Mouse (Mus musculus): Measurements from ENCODE around the gene Strip1. TPM values are rescaled to one million over a fixed set of nuclear protein-coding genes. Genes with fewer than 3 reads are reported as not detected.

Strip1 gene
- polyA plus RNA-seq, 2 experiments, result 9.0 to 9.9 TPM

DNA sequence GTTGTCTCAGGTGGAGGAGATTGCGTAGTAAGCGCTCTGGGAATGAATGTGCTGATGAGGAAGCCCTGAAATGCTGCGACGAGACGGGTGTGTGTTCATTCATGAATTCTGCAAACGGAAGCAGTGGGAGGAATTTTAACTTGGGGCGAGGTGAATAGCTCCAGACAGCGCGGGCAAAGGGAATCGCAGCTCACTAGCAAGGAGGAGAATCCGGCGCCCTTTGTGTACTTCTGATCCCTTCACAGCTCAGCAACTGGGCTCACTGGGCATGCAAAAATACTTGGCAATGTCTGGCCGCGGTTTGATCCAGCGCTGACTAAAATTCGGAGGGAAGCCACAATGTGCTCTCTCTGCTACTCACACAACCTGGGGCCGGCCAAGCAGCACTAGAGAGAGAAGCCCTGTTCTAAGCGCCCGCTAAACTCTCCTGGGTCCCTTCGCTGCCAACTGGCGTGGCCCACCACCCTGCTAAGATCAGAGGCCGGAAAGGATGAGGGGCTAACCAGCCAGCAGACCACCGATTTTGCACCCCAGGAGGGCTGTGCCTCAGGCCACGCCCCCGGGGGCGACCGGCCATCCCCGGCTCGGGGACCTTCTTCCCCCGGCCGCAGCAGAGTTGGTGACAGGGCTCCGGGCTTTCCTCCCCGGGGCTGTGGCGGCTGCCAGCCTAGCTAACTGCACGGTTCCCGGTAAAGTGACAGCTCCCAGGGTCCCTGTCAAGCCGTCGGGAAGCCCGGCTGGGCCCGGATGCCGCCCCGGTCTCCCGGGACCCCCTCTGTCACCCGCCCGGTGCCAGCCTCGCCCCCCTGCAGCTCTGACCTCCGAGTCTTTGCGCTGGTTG lies 592 bp downstream of the Strip1 start, which contains the start of gene Gm10961:
Gene Gm10961, plus strand, starts transcription at position 641 of the 841 bp plus-strand sequence.
- DNase-seq (ENCODE audit: low read depth in 3 of 3, low spot score in 3 of 3), result peak in 1 of 3 experiments; percentile 2
- 2% methylated on average over 46 of the region's 48 CpGs for WGBS (ENCODE audit: insufficient replicate concordance)
- TF ChIP-seq CTCF (IDR thresholded peaks at IDR 0.05; ENCODE audit: low read depth) (no peak), EP300 (IDR thresholded peaks at IDR 0.05; ENCODE audit: low read depth) (no peak)

DNA sequence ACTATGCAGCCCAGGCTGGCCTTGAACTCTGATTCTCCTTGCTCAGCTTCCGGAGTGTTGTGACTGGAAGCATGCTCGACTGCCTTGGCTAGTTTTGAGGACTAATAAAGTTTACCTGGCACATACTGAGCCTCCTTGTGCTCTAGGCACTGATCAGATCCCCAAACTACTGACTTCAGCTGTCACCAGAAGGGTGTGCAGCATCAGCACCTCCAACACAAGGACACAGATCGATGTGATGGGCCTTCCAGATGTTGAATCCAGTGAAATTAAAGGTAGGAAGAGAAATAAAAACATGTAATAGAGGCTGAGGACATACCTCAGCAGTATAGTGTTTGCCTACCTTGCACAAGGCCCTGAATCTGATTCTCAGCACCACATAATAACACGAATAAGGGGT lies 2.1 kb downstream of the Strip1 start:
- Histone ChIP-seq H3K27ac (no peak overlapping the region), H3K9ac (replicated peaks) (no peak overlapping the region), H3K4me2 (ENCODE audit: low read depth) (no peak overlapping the region), H3K36me3 (replicated peaks; ENCODE audit: control insufficient read depth, insufficient read depth, low read depth) (no peaks in the 10 kb centered on the region; the same call in 1 of the 2 replicates), H3K27me3 (ENCODE audit: control insufficient read depth, insufficient read depth, low read length) (no peaks in the 10 kb centered on the region), H3K9me3 (ENCODE audit: control insufficient read depth, low read length) (no peaks in the 10 kb centered on the region), H3K4me1 (replicated peaks; ENCODE audit: control insufficient read depth in 2 of 2, insufficient read depth in 2 of 2, low read length in 1 of 2) (peaks cover 0 to 8% of the 10 kb centered on the region in 2 experiments; a peak in 3 of 4 replicates), H3K4me3 (ENCODE audit: insufficient read depth in 1 of 2, low read depth in 2 of 2, low read length in 2 of 2) (no peak overlapping the region)
- 75% methylated on average over 4 of the region's 4 CpGs for WGBS (ENCODE audit: insufficient replicate concordance)
- no peak for TF ChIP-seq CTCF (IDR thresholded peaks at IDR 0.05; ENCODE audit: low read depth)
- TF ChIP-seq EP300 (IDR thresholded peaks at IDR 0.05; ENCODE audit: low read depth), result no peak
- no peak for DNase-seq (ENCODE audit: low read depth in 3 of 3, low spot score in 3 of 3)
- ATAC-seq (ENCODE audit: insufficient read depth), result no peak

More for the DNA sequence above, 592 bp downstream of the Strip1 start, which contains the start of gene Gm10961:
- peak within 1 kb of the TSS; percentile 76 to 94 for H3K4me3 ChIP-seq (ENCODE audit: insufficient read depth in 1 of 2, low read depth in 2 of 2, low read length in 2 of 2)
- ATAC-seq (ENCODE audit: insufficient read depth), result peak; percentile 66
- H3K27ac ChIP-seq, result peak within 1 kb of the TSS; percentile 58
- peak within 1 kb of the TSS; percentile 94 for H3K9ac ChIP-seq (replicated peaks)
- peak within 1 kb of the TSS; percentile 66 for H3K4me2 ChIP-seq (ENCODE audit: low read depth)
- no peaks in the 10 kb centered on the region for H3K9me3 ChIP-seq (ENCODE audit: control insufficient read depth, low read length)
- no peaks in the 10 kb centered on the region for H3K27me3 ChIP-seq (ENCODE audit: control insufficient read depth, insufficient read depth, low read length)
- no peaks in the 10 kb centered on the region; the same call in 1 of the 2 replicates for H3K36me3 ChIP-seq (replicated peaks; ENCODE audit: control insufficient read depth, insufficient read depth, low read depth)
- H3K4me1 ChIP-seq (replicated peaks; ENCODE audit: control insufficient read depth in 2 of 2, insufficient read depth in 2 of 2, low read length in 1 of 2), result peaks cover 0 to 8% of the 10 kb centered on the region in 2 experiments; a peak in 3 of 4 replicates

GRCm38 (mm10) chr3:107628551-107628950 lies 2.9 kb downstream of the Strip1 start:
- H3K36me3 ChIP-seq (replicated peaks; ENCODE audit: control insufficient read depth, insufficient read depth, low read depth), result no peaks in the 10 kb centered on the region; the same call in none of the 2 replicates
- H3K9ac ChIP-seq (replicated peaks), result no peak overlapping the region
- DNase-seq (ENCODE audit: low read depth in 3 of 3, low spot score in 3 of 3) (no peak), ATAC-seq (ENCODE audit: insufficient read depth) (no peak)
- H3K4me3 ChIP-seq (ENCODE audit: insufficient read depth in 1 of 2, low read depth in 2 of 2, low read length in 2 of 2), result no peak overlapping the region
- H3K27me3 ChIP-seq (ENCODE audit: control insufficient read depth, insufficient read depth, low read length), result no peaks in the 10 kb centered on the region
- H3K4me2 ChIP-seq (ENCODE audit: low read depth), result no peak overlapping the region
- 74% methylated on average over 2 of the region's 2 CpGs for WGBS (ENCODE audit: insufficient replicate concordance)
- H3K4me1 ChIP-seq (replicated peaks; ENCODE audit: control insufficient read depth in 2 of 2, insufficient read depth in 2 of 2, low read length in 1 of 2), result peaks cover 0 to 8% of the 10 kb centered on the region in 2 experiments; a peak in 3 of 4 replicates
- TF ChIP-seq EP300 (IDR thresholded peaks at IDR 0.05; ENCODE audit: low read depth) (no peak), CTCF (IDR thresholded peaks at IDR 0.05; ENCODE audit: low read depth) (no peak)
- no peaks in the 10 kb centered on the region for H3K9me3 ChIP-seq (ENCODE audit: control insufficient read depth, low read length)
- H3K27ac ChIP-seq, result no peak overlapping the region

- Histone ChIP-seq H3K4me2 (ENCODE audit: low read depth) (no peak overlapping the region), H3K36me3 (replicated peaks; ENCODE audit: control insufficient read depth, insufficient read depth, low read depth) (no peaks in the 10 kb centered on the region; the same call in none of the 2 replicates), H3K9ac (replicated peaks) (no peak overlapping the region), H3K4me1 (replicated peaks; ENCODE audit: control insufficient read depth in 2 of 2, insufficient read depth in 2 of 2, low read length in 1 of 2) (peaks cover 0 to 8% of the 10 kb centered on the region in 2 experiments; a peak in 3 of 4 replicates), H3K27ac (no peak overlapping the region), H3K27me3 (ENCODE audit: control insufficient read depth, insufficient read depth, low read length) (no peaks in the 10 kb centered on the region), H3K4me3 (ENCODE audit: insufficient read depth in 1 of 2, low read depth in 2 of 2, low read length in 2 of 2) (no peak overlapping the region), H3K9me3 (ENCODE audit: control insufficient read depth, low read length) (no peaks in the 10 kb centered on the region)
- DNase-seq (ENCODE audit: low read depth in 3 of 3, low spot score in 3 of 3) (no peak), ATAC-seq (ENCODE audit: insufficient read depth) (no peak)
- 75% methylated on average over 7 of the region's 7 CpGs for WGBS (ENCODE audit: insufficient replicate concordance)
- TF ChIP-seq CTCF (IDR thresholded peaks at IDR 0.05; ENCODE audit: low read depth) (no peak), EP300 (IDR thresholded peaks at IDR 0.05; ENCODE audit: low read depth) (no peak)
These were observed 3.9 kb downstream of the Strip1 start for GRCm38 (mm10) chr3:107627641-107628040.

DNA sequence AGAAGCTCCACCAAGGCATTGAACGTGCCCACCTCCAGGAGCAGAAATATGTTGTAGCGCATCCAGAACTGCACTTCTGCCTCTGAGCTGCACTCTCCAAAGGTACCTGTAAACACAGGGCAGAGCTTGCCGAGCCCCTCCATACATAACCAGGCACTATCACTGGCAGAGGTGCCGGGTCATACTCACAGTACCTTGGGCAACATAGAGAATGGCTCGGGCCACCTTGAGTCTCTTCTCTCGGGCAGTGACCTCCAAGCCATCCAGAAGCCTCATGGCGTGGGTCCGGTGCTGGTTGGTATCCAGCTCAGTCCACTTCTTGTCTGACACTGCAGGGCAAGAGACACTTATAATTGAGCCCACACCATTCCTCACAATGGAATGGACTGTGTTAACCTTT lies 4.7 kb downstream of the Strip1 start:
- no peaks in the 10 kb centered on the region; the same call in none of the 2 replicates for H3K36me3 ChIP-seq (replicated peaks; ENCODE audit: control insufficient read depth, insufficient read depth, low read depth)
- 82% methylated on average over 8 of the region's 8 CpGs for WGBS (ENCODE audit: insufficient replicate concordance)

More for the DNA sequence above, 4.7 kb downstream of the Strip1 start:
- no peak overlapping the region for H3K4me2 ChIP-seq (ENCODE audit: low read depth)
- H3K27me3 ChIP-seq (ENCODE audit: control insufficient read depth, insufficient read depth, low read length), result no peaks in the 10 kb centered on the region
- ATAC-seq (ENCODE audit: insufficient read depth), result no peak
- no peak for DNase-seq (ENCODE audit: low read depth in 3 of 3, low spot score in 3 of 3)
- no peak overlapping the region for H3K4me3 ChIP-seq (ENCODE audit: insufficient read depth in 1 of 2, low read depth in 2 of 2, low read length in 2 of 2)
- peaks cover 0 to 3% of the 10 kb centered on the region in 2 experiments; a peak in 2 of 4 replicates for H3K4me1 ChIP-seq (replicated peaks; ENCODE audit: control insufficient read depth in 2 of 2, insufficient read depth in 2 of 2, low read length in 1 of 2)
- no peaks in the 10 kb centered on the region for H3K9me3 ChIP-seq (ENCODE audit: control insufficient read depth, low read length)
- no peak overlapping the region for H3K27ac ChIP-seq
- H3K9ac ChIP-seq (replicated peaks), result no peak overlapping the region
- no peak for TF ChIP-seq CTCF (IDR thresholded peaks at IDR 0.05; ENCODE audit: low read depth)
- TF ChIP-seq EP300 (IDR thresholded peaks at IDR 0.05; ENCODE audit: low read depth), result no peak

All from liver, embryonic 14.5 days (tissue).